Mouse (Mus musculus): ENCODE results near the gene Olfr239.
"Not testable (repeated sequence)": the region's sequence is repeated elsewhere in the genome, so short reads cannot be mapped to it uniquely, and the experiment has no call there.

Olfr239 gene

DNA sequence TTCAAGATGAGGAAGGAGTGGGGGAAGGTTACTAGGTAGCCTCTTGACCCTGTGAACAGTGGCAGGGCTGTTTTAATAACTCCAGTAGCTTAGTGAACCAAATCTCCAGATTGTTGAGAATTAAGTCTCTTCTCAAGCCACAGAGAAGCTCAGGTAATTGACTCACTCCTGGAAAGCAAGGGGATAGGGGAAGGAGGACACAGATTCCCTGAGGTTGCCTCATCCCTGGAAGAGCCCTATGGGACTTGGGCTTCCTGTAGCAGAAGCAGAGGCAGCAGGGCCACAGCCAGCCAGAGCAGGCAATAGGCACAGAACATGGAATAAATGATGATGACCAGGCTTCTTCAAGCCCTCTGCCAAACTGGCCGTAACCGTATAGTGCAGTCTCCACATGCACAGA, at the start of gene Olfr239:
TSS of gene Olfr239 (plus strand) at position 301 of the 400 bp plus-strand sequence.
- not testable (repeated sequence) for DNase-seq (ENCODE audit: low read depth)

DNA sequence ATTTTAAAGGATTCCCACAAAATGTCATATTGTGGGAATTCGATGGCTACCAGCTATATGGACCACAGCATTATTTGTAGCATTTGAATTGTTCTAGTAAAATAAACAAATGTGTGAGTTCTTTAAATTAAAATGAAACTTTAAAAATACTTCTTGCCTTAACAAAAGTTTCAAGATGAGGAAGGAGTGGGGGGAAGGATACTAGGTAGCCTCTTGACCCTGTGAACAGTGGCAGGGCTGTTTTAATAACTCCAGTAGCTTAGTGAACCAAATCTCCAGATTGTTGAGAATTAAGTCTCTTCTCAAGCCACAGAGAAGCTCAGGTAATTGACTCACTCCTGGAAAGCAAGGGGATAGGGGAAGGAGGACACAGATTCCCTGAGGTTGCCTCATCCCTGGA, 23.0 kb upstream of the Olfr239 start, which contains the start of gene Olfr55:
TSS of gene Olfr55 (plus strand) at position 301 of the 400 bp plus-strand sequence.
- not testable (repeated sequence) for DNase-seq (ENCODE audit: low read depth)

GRCm38 (mm10) chr17:33221590-33221989, 30.5 kb downstream of the Olfr239 start, which contains the start of gene Olfr1564:
Gene Olfr1564 (minus strand): TSS chr17:33221690.
- no peak for DNase-seq (ENCODE audit: low read depth)

- DNase-seq (ENCODE audit: low read depth), result not testable (repeated sequence)
Observed at GRCm38 (mm10) chr17:33236646-33237045, 45.5 kb downstream of the Olfr239 start.

Data from c-Kit-positive CD71-negative TER-119-negative erythroid progenitor cells, embryonic 14.5 days (primary cell).